Mouse (Mus musculus): ENCODE measurements around the gene Sema7a. TPM values are rescaled to one million over a fixed set of nuclear protein-coding genes. Genes with fewer than 3 reads are reported as not detected.

Sema7a gene
- total RNA-seq, 2 experiments from 2014 or later = 26.0 to 30.1 TPM

DNA sequence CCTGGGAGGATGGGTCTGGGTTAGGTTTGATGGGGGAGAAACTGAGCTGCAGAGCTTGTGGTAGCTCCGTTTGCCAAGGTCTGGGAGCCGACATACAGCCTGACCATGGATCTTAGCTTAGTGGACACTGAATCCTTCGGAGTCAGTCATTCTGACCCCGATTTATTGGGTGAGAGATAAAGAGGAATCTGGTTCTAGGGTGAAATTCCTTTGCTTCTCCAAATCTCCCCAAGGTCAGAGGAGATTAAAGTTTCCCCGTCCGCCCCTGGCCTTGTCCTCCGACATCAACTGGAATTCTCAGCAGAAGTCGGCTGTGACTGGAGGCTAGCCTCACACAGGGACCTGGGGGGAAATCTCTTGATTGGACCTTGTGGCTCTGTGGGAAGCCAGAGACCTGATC lies 71.6 kb downstream of the Sema7a start:
- DNase-seq = no peak

Other genes with a start within 250 kb of the Sema7a start
- gene Edc3, start 231.6 kb upstream of the Sema7a start, total RNA-seq (2021) = 10 to 100 TPM in 1 of 2 experiments, 1 to 10 TPM in 1; 8.9 to 10.0 TPM
- gene Clk3, start 174.3 kb upstream of the Sema7a start, total RNA-seq (2021) = 10 to 100 TPM; 43.5 to 49.1 TPM
- 1 to 10 TPM; 8.5 to 9.5 TPM for gene Arid3b, start 103.3 kb upstream of the Sema7a start, total RNA-seq (2021)
- gene Ubl7, start 29.1 kb upstream of the Sema7a start, total RNA-seq (2021) = 10 to 100 TPM; 66.3 to 66.5 TPM
- gene Cyp11a1, start 66.3 kb downstream of the Sema7a start, total RNA-seq (2021) = under 1 TPM; 0.45 to 0.69 TPM
- under 1 TPM; 0.11 to 0.26 TPM for gene Stra6, start 123.7 kb downstream of the Sema7a start, total RNA-seq (2021)
- not detected for gene Ccdc33, start 178.7 kb downstream of the Sema7a start, total RNA-seq (2021)

Measured in heart, postnatal 4 days (tissue).